Mouse (Mus musculus): ENCODE results near the gene Prrg3.
"Not testable (repeated sequence)": the region's sequence is repeated elsewhere in the genome, so short reads cannot be mapped to it uniquely, and the experiment has no call there.

Gene Prrg3

DNA sequence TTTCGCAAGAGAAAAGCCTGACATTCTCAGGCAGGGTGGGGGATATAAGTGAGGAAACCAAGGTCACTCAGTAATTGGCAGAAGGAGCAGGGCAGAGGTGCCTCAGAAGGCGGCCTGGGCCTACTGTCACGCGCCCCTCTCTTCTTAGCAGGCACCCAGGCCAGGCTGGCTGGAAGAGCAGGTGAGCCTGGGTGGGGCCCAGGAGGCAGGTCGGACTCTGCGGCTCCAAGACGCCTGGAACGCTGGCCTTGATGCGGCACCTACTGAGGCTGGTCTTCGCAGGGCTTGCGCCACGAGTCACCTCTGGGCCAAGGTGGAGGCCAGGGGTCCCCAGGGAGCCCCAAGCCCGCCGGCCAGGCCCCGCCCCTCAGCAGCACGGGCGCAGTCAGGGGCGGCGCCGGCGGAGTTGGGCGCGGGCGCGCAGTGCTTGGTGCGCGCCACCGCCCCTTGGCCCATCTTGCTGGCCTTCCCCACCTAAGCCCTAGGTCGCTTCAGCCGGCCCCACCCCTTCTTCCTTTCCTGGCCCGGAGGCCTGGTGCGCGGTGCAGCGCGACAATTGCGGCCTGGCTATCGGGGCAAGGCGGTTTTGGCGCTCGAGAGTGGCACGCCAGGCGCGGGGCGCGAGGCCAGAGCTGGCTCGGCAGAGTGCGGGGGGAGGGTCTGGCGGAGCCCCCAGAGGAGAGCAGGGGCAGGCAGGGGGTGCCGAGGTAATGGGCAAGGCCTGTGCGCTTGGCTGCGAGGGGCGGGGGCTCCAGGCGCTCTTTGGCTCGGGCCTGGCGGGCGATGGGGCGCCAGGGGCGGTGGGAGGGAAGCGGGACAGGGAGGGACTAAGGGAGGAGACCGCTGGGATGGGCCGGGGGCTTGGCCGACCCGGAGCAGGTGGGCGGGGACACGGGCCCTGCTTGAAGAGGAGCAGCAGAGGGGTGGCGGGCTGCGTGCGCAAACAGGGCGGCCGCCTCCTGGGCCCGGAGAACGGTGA, at the start of gene Prrg3:
Gene Prrg3, plus strand, starts transcription at position 552 of the 979 bp plus-strand sequence.
- peak in 1 of 2 experiments; percentile 3 for DNase-seq (ENCODE audit: low spot score in 2 of 2)

- DNase-seq (ENCODE audit: low spot score in 2 of 2), result peak in 1 of 2 experiments; percentile 54
These were observed 15.8 kb upstream of the Prrg3 start for GRCm38 (mm10) chrX:71946631-71947030.

DNA sequence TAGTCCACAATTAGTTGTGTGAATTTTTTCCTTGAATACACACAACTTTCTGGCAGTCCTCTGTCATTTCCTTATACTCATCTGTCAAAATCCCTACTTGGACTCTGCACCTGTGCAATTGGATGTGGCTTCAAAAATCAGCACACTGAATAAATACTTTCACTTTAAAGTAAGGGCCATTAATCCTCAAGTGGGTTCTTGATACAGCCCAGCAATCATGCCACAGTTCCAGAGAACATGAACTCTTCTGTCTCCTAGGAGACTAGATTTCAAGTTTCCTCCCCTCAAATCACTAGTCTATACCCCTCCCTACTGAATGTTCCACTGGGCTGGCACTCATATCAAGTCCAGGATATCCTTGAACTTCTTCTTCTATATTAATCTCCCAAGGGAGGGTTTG, 4.1 kb upstream of the Prrg3 start:
- no peak for DNase-seq (ENCODE audit: low spot score in 2 of 2)

DNA sequence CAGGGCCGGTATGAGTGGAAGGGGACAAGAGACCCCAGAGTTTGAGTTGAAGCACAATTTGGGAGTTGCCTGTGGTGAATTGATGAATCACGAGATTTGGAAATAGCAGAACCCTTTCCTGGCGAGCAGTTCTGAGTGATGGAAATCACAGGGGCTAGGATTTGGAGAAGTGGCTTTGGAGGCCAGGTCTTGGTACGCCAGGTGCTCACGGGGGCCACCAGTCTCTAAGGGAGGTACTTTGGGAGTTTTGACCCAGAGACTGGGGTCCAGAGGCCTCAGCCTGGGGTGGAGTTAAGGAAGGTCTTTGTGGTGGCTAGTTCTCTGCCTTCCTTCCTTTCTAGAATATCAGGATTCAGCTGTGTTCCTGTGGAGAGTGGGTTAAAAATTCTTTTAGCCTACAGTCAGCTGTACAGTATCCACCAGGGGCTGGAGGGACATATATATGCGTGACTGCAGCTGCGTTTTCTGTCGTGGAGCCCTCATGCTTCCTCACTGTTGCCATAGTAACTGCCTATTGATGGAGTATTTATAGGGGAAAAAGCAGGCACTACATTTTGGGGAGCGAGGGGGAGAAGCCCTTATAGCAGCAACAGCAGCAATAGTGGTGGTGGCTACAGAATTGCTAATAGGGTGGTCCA, 970 bp downstream of the Prrg3 start:
- DNase-seq (ENCODE audit: low spot score in 2 of 2), result peak in 1 of 2 experiments; percentile 7

GRCm38 (mm10) chrX:71968216-71968615, 5.8 kb downstream of the Prrg3 start:
- no peak for DNase-seq (ENCODE audit: low spot score in 2 of 2)

- peak; percentile 28 to 60 for DNase-seq (ENCODE audit: low spot score in 2 of 2)
These were observed 6.4 kb downstream of the Prrg3 start for GRCm38 (mm10) chrX:71968816-71969215.

DNA sequence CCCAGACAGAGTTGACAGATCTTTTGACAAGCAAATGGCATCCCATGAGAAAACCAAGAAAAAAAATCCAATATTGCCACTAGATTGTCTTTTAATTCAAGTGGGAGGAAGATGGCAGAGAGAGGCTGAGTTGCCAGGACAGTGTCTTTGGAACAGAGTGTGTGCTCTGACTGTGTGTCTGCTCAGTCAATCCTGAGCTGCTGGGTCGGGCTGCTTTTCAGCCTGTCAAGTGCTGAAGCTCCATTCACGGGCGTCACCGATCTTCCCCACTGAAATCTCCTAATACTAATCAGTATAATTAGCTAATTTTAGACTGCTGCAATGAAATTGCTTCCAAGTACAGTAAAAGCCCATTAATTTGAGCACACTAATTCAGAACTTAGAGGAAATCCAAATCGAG, 8.9 kb downstream of the Prrg3 start:
- no peak for DNase-seq (ENCODE audit: low spot score in 2 of 2)

GRCm38 (mm10) chrX:71972686-71973085, 10.3 kb downstream of the Prrg3 start, which contains the start of gene Fate1:
Gene Fate1 (plus strand): TSS chrX:71972986.
- no peak for DNase-seq (ENCODE audit: low spot score in 2 of 2)

- DNase-seq (ENCODE audit: low spot score in 2 of 2), result not testable (repeated sequence)
These were observed 15.3 kb downstream of the Prrg3 start for GRCm38 (mm10) chrX:71977681-71978080.

DNA sequence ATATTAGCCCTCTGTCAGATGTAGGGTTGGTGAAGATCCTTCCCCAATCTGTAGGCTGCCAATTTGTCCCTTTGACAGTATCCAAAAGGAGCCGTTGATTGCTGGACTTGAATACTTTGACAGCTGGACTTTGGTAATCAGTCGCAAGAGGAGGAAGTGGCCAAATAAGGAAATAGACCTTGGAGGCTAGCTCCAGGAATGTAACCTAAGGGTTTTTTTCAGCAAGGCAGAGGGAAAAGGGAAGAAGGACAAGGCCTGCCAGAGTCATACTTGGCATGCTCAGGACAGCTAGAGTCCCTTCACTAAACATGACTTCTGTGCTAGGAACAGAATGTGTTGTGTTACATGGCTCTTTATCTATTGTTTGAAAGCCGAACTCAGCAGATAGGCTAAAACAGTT, 18.0 kb downstream of the Prrg3 start:
- no peak for DNase-seq (ENCODE audit: low spot score in 2 of 2)

DNA sequence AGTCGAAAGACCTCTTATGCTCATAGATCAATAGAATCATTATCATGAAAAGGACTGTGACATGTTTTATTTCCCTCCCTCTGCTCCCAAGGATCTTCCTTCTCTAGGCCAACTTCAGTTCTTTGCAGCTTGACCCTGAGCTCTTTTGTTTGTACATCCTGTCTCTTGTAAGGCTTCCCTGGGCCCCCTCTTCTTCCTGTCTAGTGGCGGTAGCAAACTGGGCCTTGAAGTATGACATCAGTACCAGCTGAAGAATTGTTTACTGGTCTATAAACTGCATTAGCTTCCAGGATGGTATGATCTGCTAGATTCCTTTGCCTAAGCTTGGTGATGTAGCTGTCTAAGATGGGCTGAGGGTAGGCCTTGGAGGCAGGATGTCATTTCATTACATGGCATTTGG, 18.9 kb downstream of the Prrg3 start:
- no peak for DNase-seq (ENCODE audit: low spot score in 2 of 2)

- no peak for DNase-seq (ENCODE audit: low spot score in 2 of 2)
These were observed 20.8 kb downstream of the Prrg3 start for GRCm38 (mm10) chrX:71983205-71983604.

- peak in 1 of 2 experiments; percentile 20 for DNase-seq (ENCODE audit: low spot score in 2 of 2)
These were observed 21.4 kb downstream of the Prrg3 start for GRCm38 (mm10) chrX:71983775-71984174.

DNA sequence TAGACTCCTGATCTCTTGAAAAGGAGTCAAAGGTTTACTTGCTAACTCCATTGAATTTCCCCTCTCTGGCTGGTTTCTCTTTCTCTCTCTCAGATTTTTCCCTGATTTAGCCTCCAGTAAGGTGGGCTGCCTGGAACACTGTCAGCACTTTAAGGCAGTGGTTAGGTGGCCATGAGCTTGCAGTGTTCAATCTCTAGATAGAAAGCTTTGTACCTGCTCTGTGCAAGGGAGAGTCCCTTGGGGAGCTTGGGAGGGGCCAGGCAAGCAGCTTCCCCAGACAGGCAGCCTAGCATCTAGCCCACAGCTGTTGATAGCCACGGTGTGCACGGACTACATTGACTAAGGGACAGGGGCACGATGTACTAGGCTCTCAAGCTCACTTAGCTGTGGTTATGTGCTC, 29.1 kb downstream of the Prrg3 start, which contains the start of gene Cnga2:
Gene Cnga2, plus strand, starts transcription at position 301 of the 400 bp plus-strand sequence.
- DNase-seq (ENCODE audit: low spot score in 2 of 2), result no peak

GRCm38 (mm10) chrX:71995972-71996371, 33.5 kb downstream of the Prrg3 start:
- DNase-seq (ENCODE audit: low spot score in 2 of 2), result no peak

DNA sequence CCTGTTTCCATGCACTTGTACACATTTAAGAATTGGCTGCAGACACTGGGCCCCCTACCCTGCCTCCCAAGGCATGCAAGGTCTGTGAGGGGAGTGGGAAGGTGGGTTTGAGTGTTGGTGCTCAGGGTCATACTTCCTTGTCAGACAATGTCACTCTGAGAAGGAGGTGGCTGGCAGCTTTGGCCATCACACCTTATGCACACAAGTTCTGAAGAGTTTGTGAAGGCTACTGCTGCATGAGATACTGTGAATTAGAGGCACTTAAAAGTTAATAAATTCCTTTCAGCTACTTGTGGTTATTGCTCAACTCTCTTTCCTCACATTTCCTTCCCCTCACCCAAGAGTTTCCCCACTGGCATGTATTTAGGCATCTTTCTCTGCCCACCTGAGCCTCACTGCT, 47.5 kb downstream of the Prrg3 start:
- DNase-seq (ENCODE audit: low spot score in 2 of 2), result no peak

- peak; percentile 10 to 54 for DNase-seq (ENCODE audit: low spot score in 2 of 2)
These were observed 49.8 kb downstream of the Prrg3 start for GRCm38 (mm10) chrX:72012236-72012635.

- DNase-seq (ENCODE audit: low spot score in 2 of 2), result peak in 1 of 2 experiments; percentile 64
These were observed 50.4 kb downstream of the Prrg3 start for GRCm38 (mm10) chrX:72012804-72013203.

GRCm38 (mm10) chrX:72022241-72022640, 59.8 kb downstream of the Prrg3 start:
- no peak for DNase-seq (ENCODE audit: low spot score in 2 of 2)

Measured in left cerebral cortex, adult 9 months (tissue).